Mouse (Mus musculus) lung, postnatal 4 days (tissue): ENCODE measurements around the gene Mydgf.

Experiments
- DNase-seq, 2 experiments: peaks; one replicate each; pipeline ENCODE4 v3.0.0; 2021

Gene Mydgf

GRCm38 (mm10) chr17:56141702-56142605 lies 41.8 kb downstream of the Mydgf start:
- no peak for DNase-seq

GRCm38 (mm10) chr17:56139858-56140595 lies 43.7 kb downstream of the Mydgf start, which contains the start of gene Sema6b:
Gene Sema6b (minus strand): TSS chr17:56140343.
- DNase-seq, result peak; percentile 65 to 76

GRCm38 (mm10) chr17:56139355-56139754 lies 44.4 kb downstream of the Mydgf start:
- DNase-seq, result no peak

GRCm38 (mm10) chr17:56137839-56138613 lies 45.7 kb downstream of the Mydgf start:
- no peak for DNase-seq

GRCm38 (mm10) chr17:56136558-56136957 lies 47.2 kb downstream of the Mydgf start:
- DNase-seq, result no peak

GRCm38 (mm10) chr17:56134463-56134971 lies 49.2 kb downstream of the Mydgf start:
- peak; percentile 73 to 85 for DNase-seq

- peak; percentile 70 to 72 for DNase-seq
Observed at GRCm38 (mm10) chr17:56133457-56134363, 50.0 kb downstream of the Mydgf start.

- DNase-seq, result peak; percentile 66 to 82
Observed at GRCm38 (mm10) chr17:56132661-56133060, 51.1 kb downstream of the Mydgf start.

- DNase-seq, result peak in 1 of 2 experiments; percentile 80
Observed at GRCm38 (mm10) chr17:56131814-56132213, 51.9 kb downstream of the Mydgf start.

- DNase-seq, result no peak
Observed at GRCm38 (mm10) chr17:56131136-56131535, 52.6 kb downstream of the Mydgf start.

GRCm38 (mm10) chr17:56128246-56128645 lies 55.5 kb downstream of the Mydgf start:
- DNase-seq, result no peak

GRCm38 (mm10) chr17:56126175-56126574 lies 57.5 kb downstream of the Mydgf start:
- DNase-seq, result no peak
